Comparison of ENCODE assay signal across 8 mouse cellular contexts in genomic region chr2:62643405-62644305, GRCm38 (mm10). TPM values are rescaled to one million over a fixed set of nuclear protein-coding genes. Genes with fewer than 3 reads are reported as not detected.
DNase-seq lines count a peak whose midpoint lies in the region; ATAC-seq lines count a peak whose summit lies in the region.

No protein-coding gene starts in this region.

- H3K9me3 ChIP-seq in kidney, embryonic 15.5 days (replicated peaks) = no peaks in the 10 kb centered on the region

- no peak for ATAC-seq in kidney, embryonic 15.5 days (replicated peaks; ENCODE audit: low FRiP score)
- ATAC-seq in megakaryocyte, adult 5-6 weeks (ENCODE audit: poor library complexity, severe bottlenecking) = peak; percentile 68

- peak overlapping the region; percentile 19; the same call in 1 of the 2 replicates for H3K4me3 ChIP-seq in kidney, embryonic 15.5 days (replicated peaks)

- no peaks in the 10 kb centered on the region for H3K27me3 ChIP-seq in kidney, embryonic 15.5 days

- H3K4me1 ChIP-seq in kidney, embryonic 15.5 days = peaks cover 13% of the 10 kb centered on the region

- peak; percentile 64 for DNase-seq in right cerebral cortex, postnatal 4 days
- DNase-seq in right cerebral cortex, postnatal 36 days (ENCODE audit: low spot score in 2 of 2) = no peak
- peak; percentile 61 to 80 for DNase-seq in adrenal gland, postnatal 36 days
- peak; percentile 57 for DNase-seq in heart, adult 8-10 months (ENCODE audit: low spot score)
- peak; percentile 22 to 44 for DNase-seq in spleen, postnatal 14 days (ENCODE audit: low spot score in 2 of 2)
- DNase-seq in urinary bladder, postnatal 4 days (ENCODE audit: low spot score in 2 of 2) = no peak

- H3K27ac ChIP-seq in kidney, embryonic 15.5 days = no peak overlapping the region

- H3K36me3 ChIP-seq in kidney, embryonic 15.5 days = no peaks in the 10 kb centered on the region

- H3K9ac ChIP-seq in kidney, embryonic 15.5 days = no peak overlapping the region

- WGBS in kidney, embryonic 15.5 days = 43% methylated on average over 21 of the region's 21 CpGs

- H3K4me2 ChIP-seq in kidney, embryonic 15.5 days = peak overlapping the region; percentile 36

RNA-seq across cellular contexts. Expression of gene Ifih1, which starts 2.4 kb away (rescaled TPM):
- 10 to 100 TPM in 1 of 2 experiments, 1 to 10 TPM in 1; 9.6 to 21.9 TPM for total RNA-seq in adrenal gland, postnatal 36 days (2021)
- 1 to 10 TPM; 4.7 to 8.1 (median 6.3) TPM for total RNA-seq in heart, adult 8-10 months (2022)
- polyA plus RNA-seq in kidney, embryonic 15.5 days (2015; fragmentation: Nextera tagmentation; extraction: Ambion mirVana) = 2.7 and 3.1 TPM in 2 replicates
- 20.2 and 23.3 TPM in 2 replicates for total RNA-seq in megakaryocyte, adult 5-6 weeks (2015)
- total RNA-seq in megakaryocyte, adult 5-6 weeks (2017) = 24.7 and 27.7 TPM in 2 replicates

RNA-seq across cellular contexts. Expression of gene Gca, which starts 20.4 kb away (rescaled TPM):
- 1 to 10 TPM; 2.0 to 5.8 TPM for total RNA-seq in adrenal gland, postnatal 36 days (2021)
- total RNA-seq in heart, adult 8-10 months (2022) = 10 to 100 TPM; 19.5 to 37.3 (median 27.3) TPM
- 15.2 and 17.3 TPM in 2 replicates for polyA plus RNA-seq in kidney, embryonic 15.5 days (2015; fragmentation: Nextera tagmentation; extraction: Ambion mirVana)
- total RNA-seq in megakaryocyte, adult 5-6 weeks (2015) = 22.8 and 31.9 TPM in 2 replicates
- total RNA-seq in megakaryocyte, adult 5-6 weeks (2017) = 12.0 and 13.7 TPM in 2 replicates

Comparison
In these comparisons a context has a peak if more than half of its experiments do, and no peak if none do; other contexts are left out.
1. DNase-seq: peak in right cerebral cortex, postnatal 4 days (single experiment), adrenal gland, postnatal 36 days (2 of 2), heart, adult 8-10 months (single experiment) and spleen, postnatal 14 days (2 of 2); none in right cerebral cortex, postnatal 36 days (0 of 2) and urinary bladder, postnatal 4 days (0 of 2).